Mouse (Mus musculus) megakaryocyte, embryonic 14.5 days (primary cell): Measurements from ENCODE around the gene Fubp1.

Experiments used
- FLI1 ChIP-seq: IDR thresholded peaks from 2 replicates; pipeline ENCODE4 v1.6.1; 2012; ENCODE audit warnings: low read length, inconsistent platforms, mixed read lengths
- GATA1 ChIP-seq: IDR thresholded peaks from 3 replicates; pipeline ENCODE4 v1.6.1; 2012; ENCODE audit warnings: mixed read lengths, low read length, inconsistent platforms, borderline replicate concordance

- TF ChIP-seq GATA1 (no peak), FLI1 (no peak)
Observed at GRCm38 (mm10) chr3:152228843-152229242, 18.6 kb downstream of the Fubp1 start.
